Mouse (Mus musculus) hindbrain, embryonic 12.5 days (tissue): ENCODE results near the gene Mindy1. TPM values are rescaled to one million over a fixed set of nuclear protein-coding genes. Genes with fewer than 3 reads are reported as not detected.

ENCODE experiments used
- ATAC-seq: fragments of 200-750 bp; cut with Nextera tagmentation; 2 replicates; pipeline ENCODE4 v1.8.0; 2017; ENCODE audit warnings: moderate TSS enrichment; ENCODE audit not compliant: low FRiP score
- H3K27ac ChIP-seq: fragments of 300-500 bp; sonication (generic); 2 replicates; pipeline ENCODE4 v1.5.1; 2016; ENCODE audit warnings: mild to moderate bottlenecking
- H3K27me3 ChIP-seq: fragments of 300-500 bp; sonication (generic); 2 replicates; pipeline ENCODE4 v1.6.1; 2016; ENCODE audit warnings: mild to moderate bottlenecking
- H3K36me3 ChIP-seq: fragments of 300-500 bp; sonication (generic); 2 replicates; pipeline ENCODE4 v1.6.1; 2016; ENCODE audit warnings: mild to moderate bottlenecking
- H3K4me1 ChIP-seq: fragments of 300-500 bp; sonication (generic); 2 replicates; pipeline ENCODE4 v1.6.1; 2016
- H3K4me2 ChIP-seq: fragments of 300-500 bp; sonication (generic); replicated peaks from 2 replicates; pipeline ENCODE4 v1.6.1; 2016; ENCODE audit warnings: mild to moderate bottlenecking
- H3K4me3 ChIP-seq: fragments of 300-500 bp; sonication (generic); 2 replicates; pipeline ENCODE4 v1.5.1; 2016; ENCODE audit warnings: mild to moderate bottlenecking
- H3K9ac ChIP-seq: fragments of 300-500 bp; sonication (generic); 2 replicates; pipeline ENCODE4 v1.6.1; 2016; ENCODE audit warnings: mild to moderate bottlenecking, moderate library complexity
- H3K9me3 ChIP-seq: fragments of 300-500 bp; sonication (generic); replicated peaks from 2 replicates; pipeline ENCODE4 v1.6.1; 2016; ENCODE audit warnings: mild to moderate bottlenecking
- WGBS: fragments of 180-500 bp; shearing (Covaris S2); methylation state at CpG from one replicate; pipeline ENCODE4 v1.1.7; 2016; 5-methylcytosine and 5-hydroxymethylcytosine counted together
- polyA plus RNA-seq: library from polyadenylated mRNA; unstranded; fragments of >200 nt; fragmentation: Nextera tagmentation; extraction: Ambion mirVana; gene quantifications from 2 replicates; pipeline ENCODE4 v1.2.1, GENCODE M21; 2016

Gene Mindy1
- 45.7 and 51.1 TPM in 2 replicates for polyA plus RNA-seq

DNA sequence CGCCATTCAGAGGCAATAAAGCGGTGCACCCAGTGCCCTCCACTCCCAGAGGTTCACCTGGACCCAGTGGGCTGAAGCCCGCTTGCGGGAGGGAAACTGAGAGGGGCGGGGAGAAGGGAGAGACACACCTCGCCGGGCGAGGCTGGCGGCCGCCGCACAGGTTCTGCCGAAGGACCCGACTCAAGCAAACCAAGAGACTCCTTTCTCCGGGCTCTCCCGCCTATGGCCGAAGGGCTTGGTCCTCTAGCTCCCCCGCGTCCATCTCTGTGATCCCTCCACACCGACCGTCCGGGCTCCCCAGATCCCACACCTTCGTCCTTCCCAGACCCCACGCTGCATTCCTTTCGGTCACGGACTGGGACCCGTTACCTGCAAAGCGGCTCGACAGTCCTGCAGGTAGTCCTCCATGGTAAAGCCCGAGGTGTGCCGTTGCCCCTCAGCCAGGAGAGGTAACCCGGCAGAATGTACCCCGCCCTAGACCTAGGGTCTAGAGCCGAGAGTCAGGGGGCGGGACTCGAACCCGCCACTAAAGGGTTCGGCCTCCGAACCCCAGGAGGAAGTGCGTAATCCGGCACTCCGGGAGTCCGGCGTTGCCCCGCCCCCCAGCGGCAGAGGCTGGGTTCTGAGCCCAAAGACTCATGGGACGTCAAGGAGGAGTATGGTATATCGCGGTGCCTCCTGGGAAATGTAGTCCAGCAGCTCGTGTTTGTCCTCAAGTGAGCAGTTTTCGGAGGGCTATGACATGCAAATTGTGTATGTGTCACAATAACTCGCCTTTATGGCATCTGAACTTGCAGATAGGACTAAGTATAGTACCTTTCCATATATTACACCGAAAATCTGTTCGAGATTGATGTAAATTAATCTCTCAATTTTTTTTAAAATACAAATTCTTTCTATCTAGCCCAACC is at the start of gene Mindy1, which contains the start of gene Prune1:
TSS of gene Mindy1 (plus strand) at position 130 of the 911 bp plus-strand sequence.
TSS of gene Prune1 (minus strand) at position 861 of the 911 bp plus-strand sequence.
- Histone ChIP-seq H3K4me2 (peak within 1 kb of the TSS; percentile 68), H3K4me3 (peak within 1 kb of the TSS; percentile 69), H3K9me3 (no peaks in the 10 kb centered on the region), H3K27ac (peak within 1 kb of the TSS; percentile 98), H3K36me3 (no peaks in the 10 kb centered on the region), H3K4me1 (peaks cover 27% of the 10 kb centered on the region), H3K9ac (peak within 1 kb of the TSS; percentile 84), H3K27me3 (no peaks in the 10 kb centered on the region)
- WGBS: 1% methylated on average over 52 of the region's 53 CpGs
- peak; percentile 90 for ATAC-seq

DNA sequence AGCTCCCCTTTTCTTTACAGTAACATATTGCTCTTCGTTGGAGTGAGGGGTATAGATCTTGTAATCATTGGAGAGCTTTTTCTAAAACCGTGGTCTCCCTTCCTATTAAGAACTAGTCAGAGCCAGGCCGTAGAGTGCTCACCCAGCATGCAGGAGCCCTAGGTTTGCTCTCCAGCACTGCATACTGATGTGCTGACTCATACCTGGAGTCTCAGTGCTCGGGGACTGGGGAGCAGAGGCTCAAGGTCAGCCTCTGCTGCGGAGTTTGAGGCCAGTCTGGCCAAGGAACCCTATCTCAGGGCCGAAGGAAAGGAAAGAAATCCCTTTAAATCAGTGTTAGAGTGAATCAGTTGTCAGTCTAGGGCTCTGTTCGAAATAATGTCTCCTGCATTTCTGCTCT is 48.4 kb upstream of the Mindy1 start:
- no peak overlapping the region for H3K27ac ChIP-seq
- no peaks in the 10 kb centered on the region for H3K9me3 ChIP-seq
- H3K4me3 ChIP-seq: no peak overlapping the region
- no peak for ATAC-seq
- H3K36me3 ChIP-seq: peaks cover 60% of the 10 kb centered on the region
- 90% methylated on average over 7 of the region's 7 CpGs for WGBS
- no peak overlapping the region for H3K4me2 ChIP-seq
- peaks cover 31% of the 10 kb centered on the region for H3K4me1 ChIP-seq
- no peaks in the 10 kb centered on the region for H3K27me3 ChIP-seq
- no peak overlapping the region for H3K9ac ChIP-seq

DNA sequence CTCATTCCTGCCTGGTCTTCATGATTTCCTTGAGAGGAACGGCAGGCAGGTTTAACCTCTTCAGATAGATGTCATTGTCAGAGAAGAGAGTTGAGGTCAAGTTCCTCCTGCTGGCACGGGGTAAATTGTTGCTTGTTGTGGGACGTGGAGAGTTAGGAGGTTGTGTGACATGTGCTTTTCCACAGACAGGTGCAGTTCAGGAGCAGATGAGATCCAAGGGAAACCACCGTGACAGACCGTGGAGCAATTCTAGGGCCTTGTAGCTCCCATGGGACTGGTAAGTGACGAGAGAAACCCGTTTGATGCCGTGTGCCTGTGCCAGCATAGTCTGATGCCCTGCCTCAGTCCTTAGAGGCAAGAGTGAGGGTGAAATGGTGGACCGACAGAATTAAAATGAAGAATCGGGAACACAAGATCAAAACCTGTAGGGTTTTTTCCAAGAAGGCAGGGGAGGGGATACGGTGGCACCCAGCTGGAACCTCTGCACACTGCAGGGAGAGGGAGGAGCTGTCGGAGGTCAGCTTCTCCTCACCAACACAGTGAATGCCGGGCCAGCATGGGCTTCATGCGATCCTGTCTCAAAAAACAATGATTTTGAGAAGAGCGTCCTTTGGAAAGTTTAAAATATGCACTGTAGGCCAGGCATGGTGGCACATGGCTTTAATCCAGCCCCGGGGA is 47.7 kb upstream of the Mindy1 start:
- H3K27me3 ChIP-seq: no peaks in the 10 kb centered on the region
- 83% methylated on average over 16 of the region's 16 CpGs for WGBS
- H3K9ac ChIP-seq: no peak overlapping the region
- H3K4me1 ChIP-seq: peaks cover 31% of the 10 kb centered on the region
- no peak for ATAC-seq
- no peak overlapping the region for H3K4me2 ChIP-seq
- no peak overlapping the region for H3K27ac ChIP-seq
- no peak overlapping the region for H3K4me3 ChIP-seq
- H3K9me3 ChIP-seq: no peaks in the 10 kb centered on the region
- peaks cover 66% of the 10 kb centered on the region for H3K36me3 ChIP-seq

DNA sequence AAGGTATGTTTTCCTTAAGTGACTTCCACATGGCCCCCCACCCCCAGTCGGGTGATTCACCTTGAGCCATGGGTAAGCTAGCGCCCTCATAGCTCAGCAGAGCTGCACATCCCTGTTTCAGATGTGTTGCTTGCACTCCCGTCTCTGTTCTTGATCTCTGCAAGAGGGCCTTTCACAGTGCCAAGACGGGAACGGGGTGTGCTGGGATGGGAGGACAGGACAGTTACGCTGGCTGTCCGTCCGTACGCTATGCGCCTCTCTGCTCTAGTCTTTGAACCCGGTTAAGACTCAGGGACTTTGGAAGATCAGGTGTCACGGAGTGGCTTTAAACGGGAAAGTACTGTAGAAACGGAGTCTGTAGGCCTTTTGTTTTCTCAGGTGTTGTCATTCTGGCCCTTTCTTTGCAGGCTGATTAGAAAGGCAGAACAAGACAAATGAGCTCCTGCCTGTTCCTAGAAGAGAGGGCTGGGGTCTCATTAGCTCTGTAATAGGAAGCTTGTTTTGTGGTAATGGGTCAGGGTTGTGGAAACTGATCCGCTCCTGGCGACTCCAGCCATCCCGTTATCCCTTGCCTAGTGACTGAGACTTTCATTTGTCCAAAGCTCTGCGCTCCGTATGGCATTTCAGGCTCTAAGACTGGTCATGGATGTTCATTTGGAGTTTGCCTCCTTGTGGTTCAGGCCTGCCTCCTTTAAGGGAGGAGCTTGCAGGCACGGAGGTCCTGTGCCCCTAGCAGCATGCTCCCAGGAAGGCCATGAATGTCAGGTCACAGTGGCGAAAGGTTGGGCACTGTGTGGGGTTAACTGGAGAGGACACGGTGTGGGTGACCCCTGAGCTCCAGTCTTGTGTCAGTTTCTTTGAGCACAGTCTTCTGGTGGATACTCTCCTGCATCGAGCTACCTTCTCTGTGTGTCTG is 45.5 kb upstream of the Mindy1 start:
- no peak for ATAC-seq

DNA sequence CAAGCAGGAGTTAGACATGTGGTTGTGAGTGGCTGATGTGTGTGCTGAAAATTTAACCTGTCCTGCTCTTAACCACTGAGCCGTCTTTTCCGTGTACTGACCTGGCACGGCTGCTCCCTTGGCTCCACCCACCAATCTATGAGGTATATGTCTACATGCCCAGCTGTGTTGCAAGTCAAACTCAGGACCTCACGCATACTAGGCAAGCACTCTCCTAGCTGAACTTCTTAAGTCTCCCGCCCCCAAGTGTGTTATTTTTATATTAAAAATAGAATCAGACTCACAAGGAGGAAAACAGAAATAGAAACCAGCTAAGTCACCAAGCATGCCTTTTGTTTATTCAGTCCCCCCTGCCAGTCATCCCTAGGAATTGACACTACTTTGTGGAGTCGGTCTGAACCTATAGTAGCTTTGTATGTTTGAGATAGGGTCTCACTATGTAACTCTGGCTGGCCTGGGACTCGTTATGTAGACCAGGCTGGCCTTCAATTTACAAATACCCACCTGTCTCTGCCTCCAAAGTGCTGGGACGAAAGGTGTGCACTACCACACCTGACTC is 43.5 kb upstream of the Mindy1 start:
- Histone ChIP-seq H3K9ac (no peak overlapping the region), H3K4me2 (no peak overlapping the region), H3K36me3 (peaks cover 56% of the 10 kb centered on the region), H3K27ac (no peak overlapping the region), H3K4me3 (no peak overlapping the region), H3K4me1 (0 out of 2 replicates have a peak, but pooled peaks cover 5% of the 10 kb centered on the region), H3K27me3 (no peaks in the 10 kb centered on the region), H3K9me3 (no peaks in the 10 kb centered on the region)
- no peak; the same call in 1 of the 2 replicates for ATAC-seq
- WGBS: 93% methylated on average over 8 of the region's 8 CpGs

More for the DNA sequence above, 45.5 kb upstream of the Mindy1 start:
- H3K27ac ChIP-seq: no peak overlapping the region
- no peak overlapping the region for H3K4me3 ChIP-seq
- WGBS: 64% methylated on average over 23 of the region's 23 CpGs
- H3K9ac ChIP-seq: no peak overlapping the region
- H3K27me3 ChIP-seq: no peaks in the 10 kb centered on the region
- no peak overlapping the region for H3K4me2 ChIP-seq
- H3K9me3 ChIP-seq: no peaks in the 10 kb centered on the region
- H3K4me1 ChIP-seq: peaks cover 20% of the 10 kb centered on the region
- peaks cover 66% of the 10 kb centered on the region for H3K36me3 ChIP-seq

DNA sequence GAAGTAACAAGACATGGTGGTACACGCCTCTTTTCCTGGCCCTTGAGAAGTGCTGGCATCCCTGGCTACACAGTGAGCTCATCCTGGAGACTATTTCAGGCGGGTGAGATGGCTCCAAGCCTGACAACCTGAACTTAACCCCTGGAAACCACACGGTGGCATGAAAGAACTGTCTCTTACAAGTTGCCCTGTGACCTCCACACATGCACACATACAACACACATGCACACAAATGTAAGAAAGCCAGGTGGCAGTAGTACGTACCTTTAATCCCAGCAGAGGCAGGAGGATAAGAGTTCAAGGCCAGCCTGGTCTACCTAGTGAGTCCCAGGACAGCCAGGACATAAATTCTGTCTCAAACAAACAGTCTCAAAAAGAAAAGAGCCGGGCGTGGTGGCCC is 42.1 kb upstream of the Mindy1 start:
- no peak overlapping the region for H3K4me3 ChIP-seq
- no peaks in the 10 kb centered on the region for H3K27me3 ChIP-seq
- no peaks in the 10 kb centered on the region for H3K9me3 ChIP-seq
- H3K4me1 ChIP-seq: 0 out of 2 replicates have a peak, but pooled peaks cover 5% of the 10 kb centered on the region
- H3K4me2 ChIP-seq: no peak overlapping the region
- WGBS: 92% methylated on average over 6 of the region's 6 CpGs
- H3K36me3 ChIP-seq: peaks cover 42% of the 10 kb centered on the region
- H3K9ac ChIP-seq: no peak overlapping the region
- H3K27ac ChIP-seq: no peak overlapping the region
- no peak for ATAC-seq

DNA sequence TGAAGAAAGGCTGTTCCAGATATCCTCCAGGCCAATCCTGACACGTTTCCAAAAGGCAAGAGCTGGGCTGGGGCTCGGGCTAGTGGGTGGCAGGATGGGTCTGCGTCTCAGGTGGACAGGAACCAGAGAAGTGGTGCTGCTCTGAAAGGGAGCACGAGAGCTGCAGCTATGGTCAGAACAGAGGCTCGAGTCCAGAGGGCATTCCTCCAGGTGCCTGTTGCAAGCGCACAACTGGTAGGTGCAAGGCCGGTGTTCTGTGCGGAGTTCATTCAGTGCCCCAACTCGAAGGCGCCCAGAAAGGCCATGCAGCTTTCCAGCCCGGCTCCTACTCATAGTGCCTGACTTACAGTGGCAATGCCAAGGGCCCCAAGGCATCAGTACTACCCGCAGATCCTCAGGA is 41.2 kb upstream of the Mindy1 start:
- Histone ChIP-seq H3K36me3 (peaks cover 35% of the 10 kb centered on the region), H3K27me3 (no peaks in the 10 kb centered on the region), H3K4me2 (no peak overlapping the region), H3K4me1 (0 out of 2 replicates have a peak, but pooled peaks cover 5% of the 10 kb centered on the region), H3K27ac (no peak overlapping the region), H3K4me3 (no peak overlapping the region), H3K9me3 (no peaks in the 10 kb centered on the region), H3K9ac (no peak overlapping the region)
- no peak for ATAC-seq
- 89% methylated on average over 12 of the region's 12 CpGs for WGBS

DNA sequence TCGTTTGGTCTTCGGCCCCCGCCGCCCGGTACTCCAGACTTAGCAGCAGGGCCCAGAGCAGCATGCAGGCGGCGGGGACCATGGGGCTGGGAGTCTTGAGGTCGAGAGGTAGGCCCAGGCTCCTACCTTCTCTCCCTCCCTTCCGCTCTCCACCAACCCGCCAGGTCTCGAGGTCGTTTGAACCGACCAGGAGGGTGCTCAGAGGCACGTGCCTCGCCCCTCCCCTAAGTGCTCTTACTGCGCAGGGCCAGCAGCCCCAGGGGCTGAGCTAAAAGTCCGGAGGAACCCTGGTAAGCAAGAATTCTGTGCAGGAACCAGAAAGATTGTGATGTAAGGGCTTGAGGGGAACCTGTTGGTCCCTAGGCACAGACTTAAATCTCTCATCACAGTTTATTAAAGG is 40.2 kb upstream of the Mindy1 start:
- no peak for ATAC-seq
- Histone ChIP-seq H3K27me3 (no peaks in the 10 kb centered on the region), H3K4me2 (no peak overlapping the region), H3K4me1 (no peaks in the 10 kb centered on the region), H3K9ac (no peak overlapping the region), H3K36me3 (peaks cover 35% of the 10 kb centered on the region), H3K4me3 (no peak overlapping the region), H3K27ac (no peak overlapping the region), H3K9me3 (no peaks in the 10 kb centered on the region)
- 34% methylated on average over 17 of the region's 17 CpGs for WGBS

DNA sequence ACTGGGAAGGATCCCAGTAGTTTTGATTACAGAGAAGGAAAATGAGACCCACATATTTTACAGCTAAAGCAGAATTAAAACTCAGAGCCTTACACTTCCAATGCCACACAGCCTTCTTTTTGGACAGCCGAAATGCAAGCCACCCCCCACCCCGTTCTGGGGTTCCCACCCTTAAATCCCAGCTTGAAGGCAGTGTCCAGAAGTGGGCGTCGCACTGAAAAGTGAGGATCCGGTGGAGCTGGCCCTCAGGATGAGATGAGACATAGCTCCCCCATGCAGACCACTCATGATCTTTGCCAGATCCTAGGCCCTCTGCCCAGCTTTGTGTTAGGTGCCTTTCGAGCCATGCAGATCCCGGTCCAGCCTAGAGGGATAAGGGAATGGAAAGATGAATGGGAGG is 39.6 kb upstream of the Mindy1 start, which contains the start of gene Gm128:
TSS of gene Gm128 (minus strand) at position 101 of the 400 bp plus-strand sequence.
- Histone ChIP-seq H3K4me3 (no peak within 1 kb of the TSS), H3K9ac (no peak within 1 kb of the TSS), H3K27ac (no peak within 1 kb of the TSS), H3K9me3 (no peaks in the 10 kb centered on the region), H3K4me1 (no peaks in the 10 kb centered on the region), H3K27me3 (no peaks in the 10 kb centered on the region), H3K36me3 (peaks cover 29% of the 10 kb centered on the region), H3K4me2 (no peak within 1 kb of the TSS)
- WGBS: 81% methylated on average over 7 of the region's 7 CpGs
- ATAC-seq: no peak

DNA sequence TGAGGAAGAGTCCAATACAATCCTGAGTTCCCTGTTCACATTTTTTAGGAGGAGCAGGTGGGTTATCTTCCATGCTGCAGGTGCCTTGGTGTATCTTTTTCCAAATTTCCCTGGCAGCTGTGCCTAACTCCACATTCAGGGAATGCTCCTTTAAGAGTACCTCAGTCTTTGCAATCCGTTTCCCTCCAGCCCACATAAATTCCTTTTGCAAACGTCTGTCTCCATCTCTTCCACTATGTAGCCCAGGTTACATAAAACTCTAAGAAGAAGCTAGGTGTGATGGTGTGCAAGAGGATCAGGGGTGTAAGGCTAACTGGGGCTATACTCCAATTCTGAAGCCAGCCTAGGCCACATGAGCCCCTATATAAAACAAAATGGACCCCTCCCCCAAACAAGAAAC is 38.1 kb upstream of the Mindy1 start:
- no peaks in the 10 kb centered on the region for H3K9me3 ChIP-seq
- H3K27ac ChIP-seq: no peak overlapping the region
- ATAC-seq: no peak
- no peaks in the 10 kb centered on the region for H3K27me3 ChIP-seq
- no peak overlapping the region for H3K4me2 ChIP-seq
- H3K36me3 ChIP-seq: peaks cover 13% of the 10 kb centered on the region; the same call in 1 of the 2 replicates
- H3K9ac ChIP-seq: no peak overlapping the region
- no peaks in the 10 kb centered on the region for H3K4me1 ChIP-seq
- H3K4me3 ChIP-seq: no peak overlapping the region
- whole genome bisulfite sequencing: 92% methylated on average over 2 of the region's 2 CpGs

DNA sequence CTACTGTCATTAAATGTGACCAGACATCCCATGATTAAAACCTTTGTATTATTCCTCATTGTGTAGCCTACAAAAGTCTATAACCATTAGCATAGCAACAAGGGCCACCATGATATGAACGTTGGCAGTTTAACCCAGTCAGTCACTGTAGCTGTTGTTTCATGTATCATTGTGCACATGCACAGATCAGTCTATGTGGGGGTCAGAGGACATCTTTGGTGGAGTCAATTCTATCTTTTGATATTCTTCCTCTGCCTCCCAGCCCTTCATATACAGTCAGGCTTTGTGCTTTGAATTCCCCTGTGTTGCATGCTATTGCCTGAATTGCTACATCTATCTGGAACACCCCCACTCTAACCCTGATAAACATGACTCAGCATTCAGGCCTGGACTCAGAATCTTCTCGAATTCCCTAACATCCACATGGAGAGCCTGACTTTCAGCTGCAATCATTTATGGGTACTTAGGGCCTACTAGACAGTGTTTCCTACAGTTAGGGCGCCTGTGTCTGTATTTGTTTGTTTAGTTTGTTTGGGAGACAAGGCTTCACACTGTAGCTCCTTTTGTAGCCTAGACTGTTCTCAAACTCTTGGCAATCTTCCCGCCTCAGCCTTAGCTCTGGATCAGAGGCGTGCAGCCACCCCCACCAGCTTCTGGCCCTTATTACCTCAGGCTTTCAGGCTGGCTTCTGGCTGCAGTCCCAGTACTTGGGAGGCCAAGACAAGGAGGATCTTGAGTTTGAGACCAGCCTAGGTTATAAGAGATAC is 34.5 kb upstream of the Mindy1 start:
- 88% methylated on average over 5 of the region's 5 CpGs for WGBS
- Histone ChIP-seq H3K36me3 (peaks cover 11% of the 10 kb centered on the region; the same call in 1 of the 2 replicates), H3K9ac (no peak overlapping the region), H3K9me3 (no peaks in the 10 kb centered on the region), H3K4me2 (no peak overlapping the region), H3K4me1 (no peaks in the 10 kb centered on the region), H3K4me3 (no peak overlapping the region), H3K27me3 (no peaks in the 10 kb centered on the region), H3K27ac (no peak overlapping the region)
- ATAC-seq: no peak
